Mouse (Mus musculus): ENCODE data around the gene Adgrl3. TPM values are rescaled to one million over a fixed set of nuclear protein-coding genes. Genes with fewer than 3 reads are reported as not detected.

Gene Adgrl3
- polyA plus RNA-seq, 1 experiment, result 3.6 TPM

- TF ChIP-seq POLR2A (IDR thresholded peaks at IDR 0.05; ENCODE audit: low read depth, low read length) (no peak), CTCF (IDR thresholded peaks at IDR 0.05; ENCODE audit: extremely low read depth, insufficient read length, insufficient replicate concordance, low read depth, low read length) (no peak)
- Histone ChIP-seq H3K4me1 (ENCODE audit: control insufficient read depth, insufficient read depth, insufficient read length, low read length) (no peaks in the 10 kb centered on the region), H3K4me3 (ENCODE audit: low read depth, low read length) (no peak overlapping the region), H3K27me3 (ENCODE audit: control insufficient read depth, insufficient read depth, low read length) (no peaks in the 10 kb centered on the region), H3K36me3 (ENCODE audit: control insufficient read depth, insufficient read depth, low read length) (no peaks in the 10 kb centered on the region), H3K27ac (ENCODE audit: insufficient read depth, low read depth, low read length) (no peak overlapping the region)
- 65% methylated on average over 4 of the region's 4 CpGs for WGBS
These were observed 823.9 kb downstream of the Adgrl3 start for GRCm38 (mm10) chr5:81843798-81844197.

GRCm38 (mm10) chr5:81870336-81870735 lies 850.4 kb downstream of the Adgrl3 start:
- no peaks in the 10 kb centered on the region for H3K27me3 ChIP-seq (ENCODE audit: control insufficient read depth, insufficient read depth, low read length)
- H3K4me1 ChIP-seq (ENCODE audit: control insufficient read depth, insufficient read depth, insufficient read length, low read length), result no peaks in the 10 kb centered on the region
- TF ChIP-seq CTCF (IDR thresholded peaks at IDR 0.05; ENCODE audit: extremely low read depth, insufficient read length, insufficient replicate concordance, low read depth, low read length), result no peak
- TF ChIP-seq POLR2A (IDR thresholded peaks at IDR 0.05; ENCODE audit: low read depth, low read length), result no peak
- H3K4me3 ChIP-seq (ENCODE audit: low read depth, low read length), result no peak overlapping the region
- no peaks in the 10 kb centered on the region for H3K36me3 ChIP-seq (ENCODE audit: control insufficient read depth, insufficient read depth, low read length)
- 88% methylated on average over 6 of the region's 6 CpGs for WGBS
- H3K27ac ChIP-seq (ENCODE audit: insufficient read depth, low read depth, low read length), result no peak overlapping the region

Measured in small intestine, adult 2 months (tissue).